Mouse (Mus musculus) neural tube, embryonic 13.5 days (tissue): ENCODE data around the gene Atxn7l2. TPM values are rescaled to one million over a fixed set of nuclear protein-coding genes. Genes with fewer than 3 reads are reported as not detected.

Experiments
- ATAC-seq: fragments of 200-750 bp; cut with Nextera tagmentation; 2 replicates; pipeline ENCODE4 v1.8.0; 2017; ENCODE audit warnings: low read depth, mild to moderate bottlenecking, moderate TSS enrichment, moderate library complexity
- H3K27ac ChIP-seq: fragments of 300-500 bp; sonication (generic); replicated peaks from 2 replicates; pipeline ENCODE4 v1.5.1; 2015; ENCODE audit warnings: moderate library complexity, mild to moderate bottlenecking, inconsistent platforms
- H3K27me3 ChIP-seq: fragments of 300-500 bp; sonication (generic); 2 replicates; pipeline ENCODE4 v1.6.1; 2015; ENCODE audit warnings: mild to moderate bottlenecking, inconsistent platforms
- H3K36me3 ChIP-seq: fragments of 300-500 bp; sonication (generic); 2 replicates; pipeline ENCODE4 v1.6.1; 2015; ENCODE audit warnings: mild to moderate bottlenecking, inconsistent platforms
- H3K4me1 ChIP-seq: fragments of 300-500 bp; sonication (generic); replicated peaks from 2 replicates; pipeline ENCODE4 v1.6.1; 2015; ENCODE audit warnings: inconsistent platforms
- H3K4me2 ChIP-seq: fragments of 300-500 bp; sonication (generic); 2 replicates; pipeline ENCODE4 v1.6.1; 2015; ENCODE audit warnings: inconsistent platforms, mild to moderate bottlenecking, moderate library complexity
- H3K4me3 ChIP-seq: fragments of 300-500 bp; sonication (generic); 2 replicates; pipeline ENCODE4 v1.5.1; 2015; ENCODE audit warnings: mild to moderate bottlenecking, inconsistent platforms
- H3K9ac ChIP-seq: fragments of 300-500 bp; sonication (generic); 2 replicates; pipeline ENCODE4 v1.6.1; 2015; ENCODE audit warnings: moderate library complexity, mild to moderate bottlenecking, inconsistent platforms
- H3K9me3 ChIP-seq: fragments of 300-500 bp; sonication (generic); 2 replicates; pipeline ENCODE4 v1.6.1; 2016; ENCODE audit warnings: inconsistent platforms
- WGBS: fragments of 180-500 bp; shearing (Covaris S2); methylation state at CpG from one replicate; pipeline ENCODE4 v1.1.7; 2015; 5-methylcytosine and 5-hydroxymethylcytosine counted together
- polyA plus RNA-seq: library from polyadenylated mRNA; unstranded; fragments of >200 nt; fragmentation: Nextera tagmentation; extraction: Ambion mirVana; gene quantifications from 2 replicates; pipeline ENCODE4 v1.2.1, GENCODE M21; 2015

The Atxn7l2 gene
- polyA plus RNA-seq, 1 experiment from 2014 or later = 26.0 TPM

DNA sequence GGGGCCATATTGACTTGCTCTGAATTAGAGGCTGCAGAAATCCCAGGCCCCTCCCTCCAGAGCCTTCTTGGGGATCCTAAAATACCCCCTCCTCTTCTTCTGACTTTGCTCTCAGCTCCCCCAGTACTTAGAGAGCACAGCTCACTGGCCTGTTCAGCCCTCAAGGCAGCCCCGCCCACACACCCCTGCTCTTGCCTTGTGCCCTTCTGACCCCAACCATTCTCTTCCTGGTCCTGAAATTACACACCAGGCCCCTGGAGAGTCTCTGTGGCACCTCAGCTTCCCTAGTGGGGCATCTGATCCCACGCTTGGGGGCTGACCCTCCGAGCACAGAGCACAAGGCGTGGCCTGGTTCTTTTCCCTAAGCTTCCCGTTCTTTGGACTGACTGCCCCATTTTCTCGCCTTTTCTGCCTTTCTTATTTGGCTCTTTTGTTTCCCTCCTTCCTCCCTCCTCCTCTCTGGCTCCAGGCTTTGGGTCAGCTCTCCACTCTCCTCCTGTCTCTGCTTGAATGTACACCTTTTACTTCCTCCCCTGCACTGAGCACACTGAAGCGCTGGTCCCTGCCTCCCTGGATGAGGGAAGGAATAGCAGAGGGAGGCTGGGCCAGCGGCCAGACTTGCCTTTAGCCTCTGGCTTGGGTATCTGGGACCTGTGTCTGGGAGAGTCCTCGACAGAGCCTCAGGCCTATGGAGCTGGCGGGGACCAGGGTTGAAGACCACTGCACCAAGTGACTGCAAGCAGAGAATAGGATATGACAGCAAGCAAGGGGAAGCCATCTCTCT, 45.0 kb downstream of the Atxn7l2 start:
- Histone ChIP-seq H3K27ac (peak overlapping the region; percentile 92), H3K4me3 (no peak overlapping the region), H3K9ac (peak overlapping the region; percentile 58), H3K4me1 (peaks cover 54% of the 10 kb centered on the region), H3K27me3 (0 out of 2 replicates have a peak, but pooled peaks cover 6% of the 10 kb centered on the region), H3K9me3 (no peaks in the 10 kb centered on the region), H3K36me3 (no peaks in the 10 kb centered on the region), H3K4me2 (peak overlapping the region; percentile 6)
- 21% methylated on average over 10 of the region's 10 CpGs for WGBS
- ATAC-seq = peak; percentile 28; the same call in 1 of the 2 replicates

DNA sequence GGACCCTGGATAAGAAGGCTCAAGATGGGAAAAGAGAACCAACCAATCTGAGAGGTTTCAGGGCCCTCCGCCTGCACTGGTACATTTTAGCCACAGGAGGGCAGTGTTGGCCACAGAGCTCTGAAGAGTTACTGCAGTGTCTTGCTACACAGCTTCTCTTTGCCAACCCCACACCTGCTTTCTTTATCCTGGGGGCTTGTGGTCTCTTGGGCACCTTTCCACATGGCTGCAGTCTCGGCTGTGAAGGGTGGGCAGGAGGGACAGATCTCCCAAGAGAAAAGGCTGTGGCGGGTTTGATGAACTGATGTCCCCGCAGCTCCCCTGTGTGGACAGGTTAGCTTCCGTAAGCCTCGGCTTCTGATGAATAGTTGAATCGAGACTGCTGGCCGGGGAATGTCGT, 45.9 kb downstream of the Atxn7l2 start:
- Histone ChIP-seq H3K36me3 (no peaks in the 10 kb centered on the region), H3K9me3 (no peaks in the 10 kb centered on the region), H3K9ac (peak overlapping the region; percentile 58), H3K4me2 (peak overlapping the region; percentile 48), H3K4me3 (peak overlapping the region; percentile 12; the same call in 1 of the 2 replicates), H3K4me1 (peaks cover 54% of the 10 kb centered on the region), H3K27me3 (0 out of 2 replicates have a peak, but pooled peaks cover 6% of the 10 kb centered on the region), H3K27ac (peak overlapping the region; percentile 92)
- ATAC-seq = peak; percentile 60
- WGBS = 15% methylated on average over 9 of the region's 9 CpGs

DNA sequence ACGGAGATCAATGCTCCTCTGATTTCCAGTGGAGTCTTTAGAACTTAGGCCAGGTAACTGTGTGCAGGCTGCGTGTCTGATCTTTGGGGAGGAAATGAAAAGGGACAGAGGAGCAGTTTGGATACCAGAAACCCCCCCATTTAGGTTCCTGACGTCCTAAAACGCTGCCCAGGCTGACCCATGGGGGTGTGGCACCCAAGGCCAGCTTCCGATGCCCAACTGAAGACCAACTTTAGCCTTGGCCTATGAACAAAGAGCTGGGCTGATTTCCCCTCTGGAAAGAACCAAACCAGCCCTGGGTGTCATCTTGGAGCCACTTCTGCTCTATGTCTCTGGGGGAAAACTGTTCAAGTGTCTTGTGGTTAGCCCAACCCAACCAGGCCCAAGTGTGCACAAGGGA, 46.6 kb downstream of the Atxn7l2 start:
- Histone ChIP-seq H3K9me3 (no peaks in the 10 kb centered on the region), H3K4me3 (no peak overlapping the region), H3K4me1 (peaks cover 54% of the 10 kb centered on the region), H3K4me2 (no peak overlapping the region), H3K36me3 (no peaks in the 10 kb centered on the region), H3K9ac (no peak overlapping the region), H3K27ac (no peak overlapping the region), H3K27me3 (0 out of 2 replicates have a peak, but pooled peaks cover 6% of the 10 kb centered on the region)
- ATAC-seq = no peak
- WGBS = 60% methylated on average over 5 of the region's 5 CpGs

DNA sequence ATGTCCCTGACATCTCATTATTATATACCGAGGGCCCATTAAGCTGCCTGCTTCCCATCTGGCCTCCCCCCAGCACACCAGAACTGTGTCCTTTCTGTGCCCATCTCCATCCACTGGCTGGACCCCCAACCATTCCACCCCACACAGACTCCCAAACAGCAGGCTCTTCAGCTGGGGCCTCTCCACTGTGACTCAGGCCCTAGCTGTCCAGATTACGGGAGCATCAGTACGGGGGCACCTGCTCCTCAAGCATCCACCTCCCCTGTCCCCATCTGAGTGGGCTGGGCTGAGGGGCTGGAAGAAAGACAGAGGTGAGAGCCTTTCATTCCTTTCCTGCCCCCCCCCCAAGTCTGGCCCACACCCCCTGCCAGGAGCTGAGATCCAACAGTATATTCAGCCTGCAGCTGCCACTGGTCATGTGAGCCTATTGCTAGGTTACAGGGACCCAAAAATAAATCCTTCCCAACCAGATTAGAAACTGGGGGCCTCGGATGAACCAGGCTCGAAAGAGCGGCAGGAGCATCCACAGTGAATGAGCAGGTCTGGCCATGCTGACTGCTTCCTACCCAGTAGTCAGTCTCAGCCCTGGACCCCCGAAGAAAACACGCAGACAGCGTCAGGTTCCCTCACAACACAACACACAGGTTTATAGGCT, 52.2 kb downstream of the Atxn7l2 start:
- Histone ChIP-seq H3K4me2 (no peak overlapping the region), H3K9me3 (no peaks in the 10 kb centered on the region), H3K4me1 (peaks cover 36% of the 10 kb centered on the region), H3K27me3 (0 out of 2 replicates have a peak, but pooled peaks cover 3% of the 10 kb centered on the region), H3K27ac (peak overlapping the region; percentile 83), H3K4me3 (no peak overlapping the region), H3K36me3 (no peaks in the 10 kb centered on the region), H3K9ac (peak overlapping the region; percentile 58)
- WGBS = 46% methylated on average over 9 of the region's 9 CpGs
- peak; percentile 40 for ATAC-seq

DNA sequence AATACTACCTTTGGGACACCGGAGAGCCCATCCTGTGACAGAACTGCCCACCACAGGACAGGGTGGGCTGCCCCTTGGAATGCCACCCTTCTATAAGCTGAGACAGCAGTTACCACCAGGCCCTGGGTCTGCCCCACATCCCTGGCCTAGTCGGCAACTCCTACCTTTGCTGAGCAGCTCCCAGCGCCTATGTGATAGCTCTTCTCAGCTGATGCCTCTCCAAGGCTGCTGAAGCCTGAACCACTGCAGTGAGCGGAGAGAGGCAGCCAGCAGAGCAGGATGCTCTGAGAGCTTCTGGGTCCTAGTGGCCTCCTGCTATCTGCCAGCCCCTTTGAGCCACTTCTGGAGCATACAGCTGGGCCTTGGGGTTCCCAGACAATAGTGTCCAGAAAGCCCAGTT, 56.1 kb downstream of the Atxn7l2 start, which contains the start of gene Gpr61:
Gpr61 (minus strand) TSS at position 227 of the 400 bp plus-strand sequence.
- Histone ChIP-seq H3K36me3 (peaks cover 4% of the 10 kb centered on the region; the same call in 1 of the 2 replicates), H3K4me1 (peaks cover 36% of the 10 kb centered on the region), H3K9ac (peak within 1 kb of the TSS; percentile 67), H3K9me3 (no peaks in the 10 kb centered on the region), H3K27me3 (no peaks in the 10 kb centered on the region), H3K27ac (peak within 1 kb of the TSS; percentile 72), H3K4me2 (peak within 1 kb of the TSS; percentile 51), H3K4me3 (peak within 1 kb of the TSS; percentile 35)
- ATAC-seq = peak; percentile 38
- 46% methylated on average over 4 of the region's 4 CpGs for WGBS

DNA sequence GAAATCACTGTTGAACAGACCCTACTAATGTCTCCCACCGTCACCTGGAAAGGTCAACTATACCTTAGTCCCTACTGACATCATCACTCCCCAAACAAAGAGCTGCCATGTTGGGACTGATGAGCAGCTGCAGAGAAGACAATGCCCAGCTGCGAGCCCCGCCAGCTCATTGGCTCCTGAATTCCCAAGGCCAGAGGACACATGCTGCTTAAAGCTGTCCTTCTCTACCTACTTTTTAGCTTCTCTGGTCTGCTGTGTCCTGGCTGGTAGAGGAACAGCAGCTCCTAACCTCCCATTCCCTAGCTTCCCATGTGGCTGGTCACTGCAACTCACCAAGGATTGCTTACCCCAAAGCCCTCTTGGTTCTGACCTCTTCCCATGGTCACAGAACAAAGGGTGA, 58.4 kb downstream of the Atxn7l2 start:
- 88% methylated on average over 3 of the region's 3 CpGs for WGBS
- Histone ChIP-seq H3K27me3 (no peaks in the 10 kb centered on the region), H3K9me3 (no peaks in the 10 kb centered on the region), H3K4me2 (no peak overlapping the region), H3K27ac (no peak overlapping the region), H3K9ac (no peak overlapping the region), H3K36me3 (peaks cover 4% of the 10 kb centered on the region; the same call in 1 of the 2 replicates), H3K4me3 (no peak overlapping the region), H3K4me1 (peaks cover 22% of the 10 kb centered on the region; the same call in 1 of the 2 replicates)
- no peak for ATAC-seq

Other genes with a start within 250 kb of the Atxn7l2 start
- gene Gstm3, start 241.7 kb downstream of the Atxn7l2 start, polyA plus RNA-seq = not detected in 2 replicates
- gene Gstm2, start 224.5 kb downstream of the Atxn7l2 start, polyA plus RNA-seq = 10.3 and 10.9 TPM in 2 replicates
- 67.1 and 73.6 TPM in 2 replicates for gene Gstm1, start 193.0 kb downstream of the Atxn7l2 start, polyA plus RNA-seq
- 13.9 and 15.5 TPM in 2 replicates for gene Gstm4, start 166.0 kb downstream of the Atxn7l2 start, polyA plus RNA-seq
- gene Ampd2, start 124.3 kb downstream of the Atxn7l2 start, polyA plus RNA-seq = 56.3 and 56.7 TPM in 2 replicates
- gene Gnat2, start 118.1 kb downstream of the Atxn7l2 start, polyA plus RNA-seq = 0.08 and 0.36 TPM in 2 replicates
- 151 and 164 TPM in 2 replicates for gene Gnai3, start 64.8 kb downstream of the Atxn7l2 start, polyA plus RNA-seq
- 3.3 and 4.2 TPM in 2 replicates for gene Gpr61, start 56.1 kb downstream of the Atxn7l2 start, polyA plus RNA-seq
- gene Amigo1, start 24.6 kb downstream of the Atxn7l2 start, polyA plus RNA-seq = 16.6 and 21.9 TPM in 2 replicates
- 3.9 and 4.3 TPM in 2 replicates for gene Cyb561d1, start 9.7 kb downstream of the Atxn7l2 start, polyA plus RNA-seq
- 0.14 and 0.71 TPM in 2 replicates for gene Sypl2, start 15.7 kb upstream of the Atxn7l2 start, polyA plus RNA-seq
- 242 and 259 TPM in 2 replicates for gene Psma5, start 46.0 kb upstream of the Atxn7l2 start, polyA plus RNA-seq
- gene Sort1, start 73.1 kb upstream of the Atxn7l2 start, polyA plus RNA-seq = 19.4 and 20.4 TPM in 2 replicates
- gene Mybphl, start 154.0 kb upstream of the Atxn7l2 start, polyA plus RNA-seq = not detected in 2 replicates
- gene Psrc1, start 172.9 kb upstream of the Atxn7l2 start, polyA plus RNA-seq = 10.9 and 11.9 TPM in 2 replicates
- gene Celsr2, start 204.6 kb upstream of the Atxn7l2 start, polyA plus RNA-seq = 37.6 and 44.1 TPM in 2 replicates
- 210 and 223 TPM in 2 replicates for gene Sars, start 234.3 kb upstream of the Atxn7l2 start, polyA plus RNA-seq